Mouse (Mus musculus): Measurements from ENCODE around the gene Sars2.

DNA sequence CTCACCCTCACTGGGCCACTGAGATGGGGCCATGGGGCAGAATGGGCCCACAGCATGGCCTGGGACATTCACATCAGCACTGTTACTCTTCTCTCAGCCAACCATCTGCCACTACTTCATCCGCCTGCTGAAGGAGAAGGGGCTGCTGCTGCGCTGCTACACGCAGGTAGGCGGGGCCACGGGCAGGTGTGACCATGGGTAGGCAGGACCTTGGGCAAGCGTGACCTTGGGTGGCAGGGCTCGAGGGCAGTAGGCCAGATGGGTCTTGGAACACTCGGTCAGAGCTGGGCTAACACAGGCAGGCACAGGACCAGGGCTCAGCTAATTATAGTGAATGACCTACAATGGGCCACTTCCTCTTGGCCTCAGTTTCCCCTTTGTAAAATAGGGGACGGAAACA lies 37.0 kb downstream of the Sars2 start:
- TF ChIP-seq CTCF (IDR thresholded peaks at IDR 0.05; ENCODE audit: extremely low read depth, insufficient read length, insufficient replicate concordance, low read depth, low read length) (no peak), POLR2A (IDR thresholded peaks at IDR 0.05; ENCODE audit: low read depth, low read length) (no peak)

Measured in small intestine, adult 2 months (tissue).